Mouse (Mus musculus): ENCODE measurements at regions not wholly inside any gene's neighbourhood (a gene's known extent, or its start where the extent isn't known, plus 50 kb on each side); places are given as distances from the start of the nearest gene placed in this dataset.

GRCm38 (mm10) chr6:31268057-31268456 is 130.5 kb upstream of the Mkln1 start:
- DNase-seq (ENCODE audit: low read depth, low spot score): no peak

DNA sequence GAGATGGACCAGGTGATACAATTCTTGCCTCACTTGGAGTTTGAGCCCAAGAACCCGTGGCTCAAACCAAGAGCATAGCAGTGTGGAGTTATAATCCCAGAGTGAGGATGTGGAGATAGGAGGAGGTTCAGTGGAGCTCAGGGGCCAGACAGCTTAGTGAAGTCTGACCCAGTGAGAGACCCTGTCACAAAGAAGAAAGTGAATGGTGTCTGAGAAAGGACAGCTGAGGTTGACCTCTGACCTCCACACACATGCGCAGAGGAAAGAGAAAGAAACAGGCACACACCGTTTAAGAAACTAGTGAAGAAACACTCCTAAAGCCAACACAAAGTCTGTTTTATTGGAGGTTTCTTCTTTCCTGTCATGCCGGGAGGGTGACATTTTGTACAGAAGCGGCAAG is 124.7 kb upstream of the Mkln1 start:
- no peak for DNase-seq (ENCODE audit: low read depth, low spot score)

DNA sequence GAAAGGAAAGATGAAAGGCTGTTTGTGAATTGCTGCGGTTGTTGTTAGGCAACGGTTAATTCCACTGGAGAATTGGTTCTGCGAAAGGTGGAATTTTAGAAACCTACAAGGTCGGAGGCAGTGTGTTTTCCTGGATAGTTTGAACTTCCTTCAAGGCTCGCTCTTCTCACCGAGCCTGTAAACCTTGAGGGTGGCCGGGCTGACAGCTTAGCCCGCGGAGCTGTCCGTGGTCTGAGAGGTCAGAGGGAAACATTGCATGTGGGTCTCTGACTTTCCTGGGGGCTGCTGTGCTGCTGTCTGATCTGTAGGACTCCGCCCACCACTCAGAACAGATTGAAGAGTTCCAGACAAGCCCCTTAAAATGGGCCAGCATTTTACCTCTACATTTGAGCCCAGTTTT is 124.3 kb upstream of the Mkln1 start:
- no peak for DNase-seq (ENCODE audit: low read depth, low spot score)

DNA sequence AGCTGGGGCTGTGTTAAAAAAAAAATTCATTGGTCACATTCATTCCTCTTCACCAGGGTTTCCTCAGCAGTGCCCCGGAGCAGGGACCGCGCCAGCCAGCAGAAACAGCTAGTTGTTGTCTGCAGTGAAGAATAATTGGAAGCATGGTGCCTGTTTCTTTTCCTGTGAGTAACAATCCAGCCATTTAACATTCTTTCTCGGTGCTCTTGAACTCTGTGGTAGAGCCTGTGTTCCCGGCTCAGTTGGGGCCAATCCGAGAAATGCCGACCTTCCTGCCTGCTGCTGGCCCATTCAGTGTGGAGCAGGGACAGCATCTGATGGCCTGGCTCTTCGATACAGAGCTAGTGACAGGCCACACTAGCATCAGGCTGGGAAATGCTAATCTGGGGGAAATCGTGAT is 120.7 kb upstream of the Mkln1 start:
- DNase-seq (ENCODE audit: low read depth, low spot score): no peak

- DNase-seq (ENCODE audit: low read depth, low spot score): no peak
Measured at GRCm38 (mm10) chr6:31283973-31284372, 114.6 kb upstream of the Mkln1 start.

GRCm38 (mm10) chr6:31284390-31284789 is 114.1 kb upstream of the Mkln1 start:
- no peak for DNase-seq (ENCODE audit: low read depth, low spot score)

DNA sequence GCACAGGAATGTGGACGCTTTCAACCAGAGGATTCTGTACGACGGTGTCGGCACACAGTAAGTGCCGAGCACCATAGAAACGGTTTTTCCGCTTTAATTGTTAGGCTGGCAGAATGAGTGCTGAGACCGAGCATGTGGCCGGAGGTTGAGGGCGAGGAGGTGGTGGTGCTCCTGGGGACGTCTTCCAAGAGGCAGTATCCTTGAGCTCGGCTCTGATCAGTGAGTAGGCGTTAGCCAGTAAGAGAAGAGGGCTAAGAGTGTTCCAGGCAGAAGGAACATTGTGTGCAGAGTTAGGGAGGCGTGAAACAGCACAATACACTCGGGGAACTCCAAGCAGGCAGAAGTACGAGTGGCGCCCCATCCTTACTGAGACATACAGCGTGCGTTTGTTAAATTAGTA is 113.5 kb upstream of the Mkln1 start:
- DNase-seq (ENCODE audit: low read depth, low spot score): no peak

- DNase-seq (ENCODE audit: low read depth, low spot score): no peak
Measured at GRCm38 (mm10) chr6:31285981-31286737, 112.4 kb upstream of the Mkln1 start.

GRCm38 (mm10) chr6:31287176-31287575 is 111.4 kb upstream of the Mkln1 start:
- no peak for DNase-seq (ENCODE audit: low read depth, low spot score)

DNA sequence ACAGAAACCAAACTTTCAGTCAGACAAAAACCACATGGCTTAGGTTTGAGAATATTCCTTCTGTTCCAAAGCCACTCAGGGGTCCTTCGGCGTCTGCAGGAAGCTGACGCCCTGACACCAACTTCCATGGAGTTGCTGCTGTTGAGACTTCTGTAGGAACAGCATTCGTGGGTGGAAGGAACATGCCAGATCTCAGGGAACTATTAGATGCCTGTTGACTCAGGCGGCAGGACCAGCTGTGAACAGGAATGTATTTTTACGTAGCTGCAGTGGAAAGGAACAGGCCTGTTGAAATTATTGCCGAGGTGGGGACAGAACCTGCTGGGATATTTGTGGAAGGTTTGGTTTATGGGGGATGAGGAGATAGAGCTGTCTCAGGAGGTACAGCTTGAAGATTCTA is 110.8 kb upstream of the Mkln1 start:
- no peak for DNase-seq (ENCODE audit: low read depth, low spot score)

DNA sequence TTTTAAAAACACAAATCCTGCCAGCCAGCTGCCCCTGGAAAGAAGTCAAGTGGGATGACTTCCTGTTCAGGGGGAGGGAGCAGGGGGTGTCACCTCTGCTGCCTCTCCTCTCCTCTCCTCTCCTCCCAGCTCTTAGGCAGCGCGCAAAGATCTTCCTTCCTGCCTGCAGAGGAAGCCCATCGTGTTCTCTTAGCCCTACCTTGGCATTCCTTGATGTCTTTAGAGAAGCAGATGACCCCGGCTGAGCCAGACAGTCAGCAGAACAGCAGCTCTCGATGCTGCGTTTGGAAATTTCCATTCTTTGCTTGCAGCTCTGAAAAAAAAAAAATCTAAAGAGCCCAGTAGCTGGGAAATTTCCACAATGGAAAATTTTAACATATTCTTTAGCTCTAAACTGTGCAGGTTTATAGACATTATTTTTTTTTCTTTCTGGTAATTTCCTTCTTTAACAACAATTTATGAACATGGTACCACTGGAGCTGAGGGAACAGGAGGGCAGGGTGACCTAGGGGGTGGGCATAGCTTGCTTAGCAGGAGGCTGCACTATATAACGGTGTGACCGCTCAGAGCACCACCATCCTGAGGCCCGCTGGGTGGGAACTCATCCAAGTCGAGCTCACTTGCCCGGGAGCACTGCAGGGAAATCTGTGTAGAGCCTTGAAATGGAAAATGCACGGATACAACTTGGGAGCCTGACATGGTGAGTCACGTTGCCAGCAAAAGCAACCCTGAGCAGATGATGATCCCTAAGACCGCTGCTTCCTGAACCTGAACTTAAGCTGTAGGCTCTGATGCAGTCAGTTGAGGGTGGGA is 109.9 kb upstream of the Mkln1 start:
- DNase-seq (ENCODE audit: low read depth, low spot score): no peak

- no peak for DNase-seq (ENCODE audit: low read depth, low spot score)
Measured at GRCm38 (mm10) chr6:31289234-31289486, 109.4 kb upstream of the Mkln1 start.

DNA sequence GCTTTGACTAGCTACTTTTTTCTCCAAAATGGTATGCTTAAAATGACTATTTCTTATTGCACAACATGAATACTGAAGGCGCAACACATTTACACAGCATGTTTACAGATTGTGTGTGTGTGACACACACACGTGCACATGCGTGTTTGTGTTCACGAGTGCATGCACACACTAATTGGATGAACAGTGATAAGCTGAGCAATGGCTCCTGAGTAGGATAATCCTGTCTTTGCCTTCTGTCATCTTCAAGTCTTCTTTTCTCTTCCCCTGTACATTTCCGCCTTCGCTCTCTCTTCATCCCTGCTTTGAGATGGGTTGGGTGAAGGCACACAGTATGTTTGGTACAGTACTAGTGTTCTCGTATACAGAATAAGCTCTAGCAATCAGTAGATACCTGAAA is 106.5 kb upstream of the Mkln1 start:
- no peak for DNase-seq (ENCODE audit: low read depth, low spot score)

GRCm38 (mm10) chr6:31293008-31293407 is 105.5 kb upstream of the Mkln1 start:
- DNase-seq (ENCODE audit: low read depth, low spot score): no peak

- DNase-seq (ENCODE audit: low read depth, low spot score): no peak
Measured at GRCm38 (mm10) chr6:31299395-31299794, 99.1 kb upstream of the Mkln1 start.

GRCm38 (mm10) chr6:31305736-31306135 is 92.8 kb upstream of the Mkln1 start:
- no peak for DNase-seq (ENCODE audit: low read depth, low spot score)

DNA sequence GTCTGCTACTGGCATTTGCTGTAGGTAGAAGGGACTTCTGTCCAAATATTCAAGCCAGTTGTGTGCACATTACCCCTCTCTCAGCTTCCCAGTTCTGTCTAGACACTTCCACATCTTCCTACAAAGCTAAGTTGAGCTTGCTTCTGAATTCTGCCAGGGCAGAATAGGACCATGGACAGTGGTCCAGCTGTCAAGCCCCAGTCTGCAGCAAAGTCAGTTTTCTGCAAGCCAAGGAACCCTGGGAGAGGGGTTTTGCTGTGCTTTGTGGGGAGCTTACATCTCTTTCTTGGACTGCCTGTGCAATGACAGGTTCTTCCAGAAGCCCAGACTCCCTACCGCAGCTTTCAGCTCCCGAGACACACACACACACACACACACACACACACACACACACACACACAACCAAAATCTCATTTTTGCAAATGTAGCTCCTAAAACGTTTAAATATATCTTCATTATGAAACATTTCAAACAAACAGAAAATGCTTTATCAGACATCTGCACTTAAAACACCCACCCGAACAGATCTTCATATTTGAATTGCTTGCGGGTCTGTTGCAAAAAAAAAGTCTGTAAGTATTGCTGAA is 91.4 kb upstream of the Mkln1 start:
- no peak for DNase-seq (ENCODE audit: low read depth, low spot score)

DNA sequence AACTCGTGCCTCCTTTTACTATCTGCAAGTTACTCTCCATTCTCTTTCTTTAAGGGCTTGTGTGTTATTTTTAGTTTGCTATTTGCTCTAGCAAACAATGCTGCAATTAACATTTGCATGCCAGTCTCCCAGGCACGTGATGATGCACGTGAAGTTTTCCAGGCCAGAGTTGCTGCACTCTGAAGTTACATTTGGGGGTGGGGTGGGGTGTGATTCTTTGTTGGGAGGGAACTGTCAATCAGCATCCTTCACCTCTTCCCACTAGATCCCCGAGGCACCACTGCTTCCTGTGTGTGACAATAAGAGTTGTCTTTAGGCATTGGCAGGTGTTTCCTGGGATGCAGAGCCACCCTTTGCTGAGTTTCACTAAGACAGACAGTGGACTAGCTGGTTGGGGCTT is 90.6 kb upstream of the Mkln1 start:
- no peak for DNase-seq (ENCODE audit: low read depth, low spot score)

DNA sequence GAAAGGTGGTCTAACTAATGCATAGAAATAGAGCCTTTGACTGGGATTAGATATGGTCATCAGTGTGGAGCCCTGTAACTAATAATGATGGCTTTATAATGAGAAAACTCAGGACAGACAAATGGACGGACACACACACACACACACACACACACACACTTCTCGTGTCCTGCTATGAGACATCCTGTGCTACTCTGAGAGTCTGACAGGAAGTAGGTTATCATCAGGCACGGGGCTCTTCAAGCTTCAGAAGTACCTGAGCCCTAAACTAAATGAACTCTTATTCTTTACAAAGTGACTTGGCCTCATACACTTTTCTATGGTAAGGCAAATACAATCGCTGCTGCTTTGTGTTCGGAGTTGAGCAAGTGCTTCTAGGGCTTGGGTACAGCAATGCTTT is 87.9 kb upstream of the Mkln1 start:
- DNase-seq (ENCODE audit: low read depth, low spot score): no peak

DNA sequence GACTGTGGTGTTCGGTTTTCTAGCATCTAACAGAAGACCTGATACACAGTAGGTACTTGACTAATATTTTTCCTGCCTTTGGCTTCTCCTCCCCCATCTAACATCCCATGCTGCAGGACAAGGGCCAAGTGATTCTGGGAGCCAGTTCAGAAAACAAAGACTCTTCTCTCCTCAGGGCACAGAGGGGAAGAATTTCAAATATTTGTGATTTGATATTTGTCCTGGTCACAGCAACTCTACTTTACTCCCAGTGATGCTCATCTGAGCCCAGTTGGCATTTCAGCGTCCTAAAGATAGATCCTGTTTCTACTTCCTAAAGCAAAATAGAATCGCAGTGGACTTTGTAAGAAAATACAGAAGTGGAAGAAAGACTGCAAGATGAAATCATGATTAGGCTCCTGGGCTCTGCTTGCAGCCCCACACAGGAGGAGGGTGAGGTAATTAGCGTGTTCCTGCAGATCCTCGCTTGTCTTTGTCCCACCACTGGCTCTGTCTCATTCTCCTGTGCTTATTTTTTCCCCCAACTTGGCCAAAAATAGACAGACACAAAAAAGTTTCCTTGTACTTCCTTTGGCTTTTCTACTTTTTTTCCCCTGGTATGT is 84.6 kb upstream of the Mkln1 start:
- no peak for DNase-seq (ENCODE audit: low read depth, low spot score)

GRCm38 (mm10) chr6:31317741-31318225 is 80.8 kb upstream of the Mkln1 start:
- DNase-seq (ENCODE audit: low read depth, low spot score): no peak

- DNase-seq (ENCODE audit: low read depth, low spot score): no peak
Measured at GRCm38 (mm10) chr6:31318506-31318905, 80.0 kb upstream of the Mkln1 start.

DNA sequence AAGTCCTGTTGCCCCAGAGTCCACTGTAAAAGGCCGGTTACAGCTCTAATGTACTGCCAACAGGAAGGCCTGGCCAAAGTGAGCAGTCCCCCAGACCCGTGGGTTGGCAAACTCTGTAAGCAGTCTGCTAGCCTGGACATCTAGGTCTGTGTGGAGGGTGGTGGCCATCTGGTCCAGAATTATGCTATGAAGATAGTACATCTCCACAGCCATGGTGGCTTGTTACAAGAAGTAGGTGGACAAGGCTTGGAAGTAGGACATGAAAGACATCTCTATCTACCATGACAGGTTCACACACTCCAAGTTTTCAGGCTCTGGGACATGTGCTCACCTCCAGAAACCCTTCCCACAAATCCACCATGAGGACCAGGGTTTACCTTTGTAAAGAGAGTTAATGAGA is 79.1 kb upstream of the Mkln1 start:
- no peak for DNase-seq (ENCODE audit: low read depth, low spot score)
